Mouse (Mus musculus) lung, postnatal 10 days (tissue): ENCODE data around the gene Noct.
"Not testable (repeated sequence)": the region's sequence is repeated elsewhere in the genome, so short reads cannot be mapped to it uniquely, and the experiment has no call there.

Source experiments
- DNase-seq: peaks from one replicate; pipeline ENCODE4 v3.0.0; 2021

Noct gene

DNA sequence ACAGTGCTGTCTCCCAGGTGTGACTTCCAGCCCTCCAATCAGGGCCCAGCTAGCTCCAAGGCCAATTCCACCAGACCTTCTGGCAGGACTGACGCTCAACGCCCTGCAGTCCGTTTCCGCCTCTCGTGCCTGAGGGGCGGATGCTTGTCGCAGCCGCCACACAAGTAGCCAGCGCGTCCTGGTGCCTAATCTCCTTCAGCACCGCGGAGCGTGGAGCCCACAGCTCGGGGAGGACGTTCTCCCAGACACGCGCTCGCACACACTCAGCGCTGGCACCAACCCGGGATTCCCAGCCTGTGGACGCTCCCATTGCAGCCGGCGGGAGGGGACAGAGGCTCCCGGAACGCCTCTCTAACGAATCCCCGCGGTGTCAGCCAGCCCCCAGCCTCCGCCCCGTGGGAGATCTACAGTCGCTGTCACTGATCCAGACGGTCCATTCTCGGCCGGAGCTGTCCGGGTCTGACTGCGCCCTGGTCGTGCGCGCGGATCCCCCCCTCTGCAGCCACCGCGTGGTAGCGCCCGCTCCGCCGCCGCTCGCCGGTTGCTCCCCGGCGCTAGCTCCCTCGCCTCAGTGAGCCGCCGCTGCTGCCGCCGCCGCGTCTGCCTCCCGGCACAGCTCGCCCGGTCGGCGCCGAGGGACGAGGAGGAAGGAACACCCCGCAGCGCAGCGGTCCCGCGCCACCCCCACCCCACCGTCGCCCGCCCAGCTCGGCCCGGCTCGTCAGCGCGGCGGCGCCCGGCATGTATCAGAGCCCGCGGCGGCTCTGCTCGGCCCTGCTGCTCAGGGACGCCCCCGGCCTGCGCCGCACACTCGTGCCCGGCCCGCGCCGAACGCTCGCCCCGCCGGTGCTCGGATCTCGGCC is at the start of gene Noct:
TSS of gene Noct (plus strand) at position 85 of the 863 bp plus-strand sequence.
- DNase-seq, result peak; percentile 92

DNA sequence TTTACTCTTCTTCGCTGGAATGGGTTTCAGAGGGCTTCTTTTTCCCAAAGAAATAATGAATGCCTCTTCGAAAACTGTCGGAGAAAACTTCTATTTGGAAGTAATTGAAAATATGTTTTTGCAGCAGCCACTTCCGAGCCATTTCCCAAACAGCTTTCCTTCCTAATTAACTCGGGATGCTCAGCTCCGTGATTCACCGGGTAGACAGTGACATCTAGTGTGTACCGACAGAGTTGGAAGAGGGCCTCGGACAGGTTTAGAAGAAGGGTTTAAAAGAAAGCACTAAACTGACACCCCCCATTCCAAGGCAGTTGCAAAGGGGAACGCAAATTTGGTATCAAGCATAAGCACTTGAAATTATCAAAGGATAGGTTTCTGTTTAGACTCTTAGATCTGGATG is 46.1 kb upstream of the Noct start:
- no peak for DNase-seq

- no peak for DNase-seq
Observed at GRCm38 (mm10) chr3:51179460-51180146, 44.6 kb upstream of the Noct start.

DNA sequence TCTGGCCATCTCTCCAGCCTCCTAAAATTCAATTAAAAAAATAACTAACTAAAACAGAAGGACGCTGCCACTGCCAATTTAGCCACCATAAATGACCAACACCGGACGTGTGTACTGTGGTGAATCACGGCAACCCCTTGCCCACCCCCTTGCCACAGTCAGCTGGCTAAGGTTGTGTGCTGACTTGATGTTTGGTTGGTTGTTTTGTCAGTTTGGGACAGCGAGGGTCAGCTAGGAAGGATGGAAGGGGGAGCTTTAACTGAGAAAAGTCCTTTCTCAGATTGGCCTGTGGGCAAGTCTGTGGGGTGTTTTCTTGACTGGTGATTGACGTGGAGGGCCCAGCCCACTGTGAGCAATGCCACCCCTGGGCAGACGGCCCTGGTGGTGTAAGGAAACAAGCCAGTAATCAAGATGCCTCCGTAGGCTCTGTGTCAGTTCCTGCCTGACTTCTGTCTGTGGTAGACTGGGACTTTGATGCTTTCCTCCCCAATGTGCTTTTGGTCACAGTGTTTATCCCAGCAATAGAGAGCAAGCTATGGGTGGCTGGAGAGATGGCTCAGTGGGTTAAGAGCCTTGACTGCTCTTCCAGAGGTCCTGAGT is 43.8 kb upstream of the Noct start:
- DNase-seq, result no peak

GRCm38 (mm10) chr3:51182455-51182854 is 41.8 kb upstream of the Noct start:
- DNase-seq, result no peak

DNA sequence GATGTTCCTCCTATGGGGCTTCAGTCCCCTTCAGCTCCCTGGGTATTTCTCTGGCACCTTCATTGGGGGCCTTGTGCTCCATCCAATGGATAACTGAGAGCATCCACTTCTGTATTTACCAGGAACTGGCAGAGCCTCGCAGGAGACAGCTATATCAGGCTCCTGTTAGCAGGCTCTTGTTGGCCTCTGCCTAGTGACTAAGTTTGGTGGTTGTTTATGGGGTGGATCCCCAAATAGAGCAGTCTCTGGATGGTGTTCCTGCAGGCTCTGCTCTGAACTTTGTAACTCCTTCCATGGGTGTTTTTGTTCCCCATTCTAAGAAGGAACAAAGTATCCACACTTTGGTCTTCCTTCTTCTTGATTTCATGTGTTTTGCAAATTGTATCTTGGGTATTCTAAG is 40.7 kb upstream of the Noct start:
- not testable (repeated sequence) for DNase-seq

GRCm38 (mm10) chr3:51183967-51184366 is 40.3 kb upstream of the Noct start:
- DNase-seq, result not testable (repeated sequence)

DNA sequence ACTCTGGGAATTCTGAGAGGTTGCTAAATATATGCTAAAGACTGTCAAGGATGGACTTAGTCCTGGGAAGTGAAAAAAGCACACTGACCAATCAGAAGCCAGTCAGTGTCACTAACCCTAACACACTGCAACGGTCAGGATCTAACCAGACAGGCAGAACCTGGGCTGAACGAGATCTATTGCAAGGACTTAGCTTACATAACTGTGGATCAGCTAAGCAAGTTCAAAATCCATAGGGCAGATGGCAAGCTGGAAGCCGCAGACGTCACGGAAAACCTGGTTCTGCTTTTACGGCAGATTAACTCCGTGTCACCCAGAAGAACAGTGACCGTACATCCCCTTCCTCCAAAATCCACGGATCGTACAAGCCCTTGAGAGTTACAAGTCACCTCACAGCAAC is 39.5 kb upstream of the Noct start:
- DNase-seq, result no peak

DNA sequence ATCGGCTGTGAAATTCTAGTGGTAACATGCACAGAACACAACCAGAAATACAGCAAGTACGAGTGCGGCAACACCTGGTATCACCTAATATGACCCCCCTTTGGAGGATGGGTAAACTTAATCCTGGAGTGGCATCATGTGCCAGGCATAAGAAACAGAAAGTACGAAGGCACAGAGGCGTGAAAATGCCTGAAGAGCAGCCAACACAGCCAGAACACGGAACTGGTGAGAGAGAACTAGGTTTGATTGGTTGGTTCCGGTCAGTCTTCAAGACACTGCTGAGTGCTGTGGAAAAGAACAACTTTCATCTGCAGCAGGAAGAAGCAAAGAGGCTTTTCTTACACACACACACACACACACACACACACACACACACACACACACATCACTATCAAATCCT is 38.8 kb upstream of the Noct start:
- DNase-seq, result no peak

DNA sequence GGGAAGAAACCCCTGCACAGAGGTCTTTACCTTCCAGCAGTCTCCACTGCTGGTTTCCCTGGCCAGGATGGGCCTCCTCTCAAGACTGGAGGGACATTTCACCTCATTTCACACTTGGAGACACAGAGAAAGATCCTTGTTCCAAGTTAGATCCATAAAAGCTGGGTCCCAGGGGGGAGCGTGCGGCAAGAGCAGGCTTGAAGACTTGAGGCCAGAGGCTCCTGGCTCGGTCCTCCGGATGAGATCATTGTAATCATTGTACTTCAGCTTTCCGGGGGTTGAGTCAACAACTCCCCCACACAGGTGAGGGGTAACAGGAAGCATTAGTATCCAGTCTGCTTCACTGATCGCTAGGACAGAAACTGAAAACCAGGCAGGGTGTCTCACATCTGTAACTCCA is 30.2 kb upstream of the Noct start:
- peak; percentile 25 for DNase-seq

DNA sequence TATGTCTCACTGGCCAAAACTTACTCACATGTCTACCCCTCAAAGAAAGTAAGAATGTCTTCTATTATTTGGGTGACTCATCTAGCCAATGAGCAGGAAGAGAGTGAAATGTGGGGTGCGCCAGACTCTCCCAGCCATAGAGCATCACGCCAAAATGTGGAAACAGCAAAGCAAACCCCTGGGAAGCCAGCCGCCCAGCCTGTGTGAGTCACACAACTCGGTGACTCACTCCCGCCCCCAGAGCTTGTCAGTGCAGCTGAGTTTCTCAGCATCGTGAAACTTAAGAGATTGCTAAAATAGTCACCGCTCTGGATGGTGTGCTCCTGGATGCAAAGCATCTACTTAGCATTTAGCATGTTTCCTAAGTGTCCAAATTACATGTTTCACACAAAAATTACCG is 28.9 kb upstream of the Noct start:
- peak; percentile 63 for DNase-seq

DNA sequence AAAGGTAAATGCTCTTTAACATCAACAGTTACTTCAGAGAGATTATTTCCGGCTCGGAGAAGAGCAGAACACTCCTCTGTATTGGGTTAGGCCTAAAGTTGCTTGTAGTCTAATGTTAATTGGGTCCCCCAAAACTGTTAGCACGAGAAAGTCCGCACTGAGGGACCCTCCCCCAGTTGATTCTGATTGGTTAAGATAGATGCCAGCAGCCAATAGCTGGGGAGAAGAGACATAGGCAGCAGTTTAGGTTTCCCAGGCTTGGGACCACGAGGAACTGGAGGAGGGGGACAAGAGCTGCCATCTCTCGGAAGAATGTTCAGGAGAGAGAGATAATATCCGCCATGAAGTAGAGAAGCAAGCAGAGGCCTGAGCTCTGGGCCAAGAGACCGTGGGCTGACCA is 28.5 kb upstream of the Noct start:
- DNase-seq, result no peak

GRCm38 (mm10) chr3:51196724-51197111 is 27.5 kb upstream of the Noct start:
- DNase-seq, result no peak

DNA sequence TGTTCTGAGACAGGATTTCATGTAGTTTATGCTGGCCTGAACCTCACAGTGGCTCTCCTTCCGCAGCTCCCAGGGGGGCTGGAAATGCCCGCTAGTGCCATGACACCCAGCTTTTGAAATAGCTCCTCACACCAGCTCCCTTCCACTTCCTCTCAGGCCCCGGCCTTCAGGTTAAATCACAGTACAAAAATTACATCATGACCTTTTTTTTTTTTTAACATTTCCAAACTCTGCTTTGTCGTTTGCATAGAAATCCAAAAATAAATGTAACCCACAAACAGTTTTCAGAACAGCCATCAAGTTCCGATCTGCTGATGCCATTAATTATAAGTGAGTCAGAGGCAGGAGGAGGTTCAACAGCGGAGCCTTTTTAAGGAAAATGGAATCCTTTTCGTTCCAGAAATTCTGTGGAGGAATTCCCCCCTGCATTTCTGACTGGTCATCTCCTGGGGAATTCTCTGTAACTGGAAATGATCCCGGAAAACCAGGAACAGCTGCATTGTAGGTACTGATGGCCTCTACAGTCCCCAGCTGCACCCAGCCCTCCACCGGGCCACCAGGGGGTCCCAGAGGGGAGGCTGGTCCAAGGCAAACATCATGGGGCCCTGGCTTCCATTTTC is 27.0 kb upstream of the Noct start:
- peak; percentile 56 for DNase-seq

- no peak for DNase-seq
Observed at GRCm38 (mm10) chr3:51198291-51198690, 26.0 kb upstream of the Noct start.

GRCm38 (mm10) chr3:51199130-51199529 is 25.1 kb upstream of the Noct start:
- DNase-seq, result no peak

DNA sequence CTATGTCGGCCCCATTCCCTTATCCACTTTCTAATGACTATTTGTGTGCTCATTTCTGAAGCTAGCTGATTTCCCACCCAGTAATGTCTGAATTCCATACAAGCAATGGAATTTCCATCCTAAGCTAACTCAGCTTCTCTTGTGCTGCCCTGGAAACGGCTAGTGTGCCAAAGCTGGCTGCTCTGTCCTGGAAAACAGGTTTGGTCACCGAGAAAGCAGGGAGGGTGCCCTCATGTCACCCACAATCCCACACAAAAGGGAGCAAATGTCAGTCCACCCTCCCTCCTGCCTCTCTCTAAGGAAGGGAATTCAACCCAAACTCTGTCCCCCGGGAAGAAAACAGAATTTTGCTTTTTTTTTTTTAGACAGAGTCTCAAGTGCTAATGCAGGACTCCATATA is 23.9 kb upstream of the Noct start:
- peak; percentile 24 for DNase-seq

GRCm38 (mm10) chr3:51200894-51201293 is 23.4 kb upstream of the Noct start:
- no peak for DNase-seq

GRCm38 (mm10) chr3:51201986-51202385 is 22.3 kb upstream of the Noct start:
- no peak for DNase-seq

GRCm38 (mm10) chr3:51202491-51202987 is 21.7 kb upstream of the Noct start:
- DNase-seq, result no peak

DNA sequence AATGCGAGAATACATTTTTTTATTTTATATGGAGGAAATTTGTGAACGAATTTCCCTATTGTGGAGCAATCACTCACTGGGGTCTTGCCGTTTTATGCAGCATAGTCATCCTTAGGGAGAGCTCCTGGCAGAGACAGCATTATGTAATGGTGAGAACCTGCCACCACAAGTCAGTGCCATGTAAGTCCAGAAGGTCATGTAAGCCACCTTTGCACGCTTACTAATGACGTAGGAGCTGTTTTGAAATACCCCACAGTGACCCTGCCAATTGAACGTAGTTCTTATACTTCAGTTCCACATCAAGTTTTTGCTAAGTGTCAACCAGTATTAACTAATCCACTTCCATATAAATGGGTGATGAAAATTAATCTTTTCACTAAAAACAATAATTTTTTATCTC is 20.3 kb upstream of the Noct start:
- DNase-seq, result no peak

DNA sequence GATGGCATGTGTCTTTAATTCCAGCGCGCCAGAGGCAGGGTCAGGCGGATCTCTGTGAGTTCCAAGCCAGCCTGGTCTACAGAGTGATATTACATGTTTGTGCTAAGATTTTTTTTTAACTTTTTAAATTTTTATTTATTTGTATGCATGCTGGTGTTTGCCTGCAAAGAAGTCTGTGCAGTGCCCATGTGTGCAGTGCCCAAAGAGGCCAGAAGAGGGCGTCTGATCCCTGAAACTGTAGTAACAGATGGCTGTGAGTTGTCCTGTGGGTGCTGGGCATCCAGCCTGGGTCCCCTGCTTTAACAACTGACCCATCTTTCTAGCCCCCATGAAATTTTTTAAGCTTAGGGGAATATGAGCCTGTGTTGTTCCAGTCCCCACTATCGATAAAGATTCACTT is 19.8 kb upstream of the Noct start:
- no peak for DNase-seq

- DNase-seq, result no peak
Observed at GRCm38 (mm10) chr3:51204897-51205296, 19.4 kb upstream of the Noct start.
